Mouse (Mus musculus) heart, postnatal 0 days (tissue): ENCODE measurements around the gene Sh2d4b. TPM values are rescaled to one million over a fixed set of nuclear protein-coding genes. Genes with fewer than 3 reads are reported as not detected.

Source experiments
- ATAC-seq: fragments of 200-750 bp; cut with Nextera tagmentation; 2 replicates; pipeline ENCODE4 v1.8.0; 2017; ENCODE audit warnings: low read depth, moderate number of reproducible peaks, moderate library complexity; ENCODE audit not compliant: insufficient read depth
- DNase-seq: peaks from one replicate; pipeline ENCODE4 v3.0.0-alpha.2; 2016; ENCODE audit warnings: low spot score
- H3K27ac ChIP-seq: fragments of 300-500 bp; sonication (generic); 2 replicates; pipeline ENCODE4 v1.5.1; 2014; ENCODE audit warnings: low read depth, mild to moderate bottlenecking
- H3K27me3 ChIP-seq: fragments of 300-500 bp; sonication (generic); 2 replicates; pipeline ENCODE4 v1.6.1; 2014; ENCODE audit warnings: low read length, mixed read lengths; ENCODE audit not compliant: control insufficient read depth, insufficient read depth
- H3K36me3 ChIP-seq: fragments of 300-500 bp; sonication (generic); replicated peaks from 2 replicates; pipeline ENCODE4 v1.6.1; 2014; ENCODE audit warnings: low read length, mixed read lengths; ENCODE audit not compliant: control insufficient read depth, insufficient read depth
- H3K4me1 ChIP-seq: fragments of 300-500 bp; sonication (generic); 2 replicates; pipeline ENCODE4 v1.6.1; 2014; ENCODE audit warnings: antibody characterized with exemption; ENCODE audit not compliant: control insufficient read depth, insufficient read depth
- H3K4me2 ChIP-seq: fragments of 300-500 bp; sonication (generic); 2 replicates; pipeline ENCODE4 v1.6.1; 2014; ENCODE audit warnings: low read depth, mild to moderate bottlenecking, low read length, moderate library complexity
- H3K4me3 ChIP-seq: fragments of 300-500 bp; sonication (generic); 2 replicates; pipeline ENCODE4 v1.5.1; 2014; ENCODE audit warnings: low read depth, low read length
- H3K9ac ChIP-seq: fragments of 300-500 bp; sonication (generic); replicated peaks from 2 replicates; pipeline ENCODE4 v1.6.1; 2014; ENCODE audit warnings: low read depth, low read length, mixed read lengths
- H3K9me3 ChIP-seq: fragments of 300-500 bp; sonication (generic); replicated peaks from 2 replicates; pipeline ENCODE4 v1.6.1; 2016; ENCODE audit warnings: low read length; ENCODE audit not compliant: control insufficient read depth
- CTCF ChIP-seq: IDR thresholded peaks from 2 replicates; pipeline ENCODE4 v1.5.1; 2016; ENCODE audit warnings: antibody characterized with exemption, control low read depth, low read depth
- EP300 ChIP-seq: IDR thresholded peaks from 2 replicates; pipeline ENCODE4 v1.6.1; 2016; ENCODE audit warnings: antibody characterized with exemption, low read depth
- WGBS: fragments of 180-500 bp; shearing (Covaris S2); extraction: QIAGEN DNeasy Blood & Tissue Kit; methylation state at CpG from one replicate; pipeline ENCODE4 v1.1.7; 2014; 5-methylcytosine and 5-hydroxymethylcytosine counted together
- polyA plus RNA-seq: library from polyadenylated mRNA; unstranded; fragments of >200 nt; fragmentation: Nextera tagmentation; extraction: Ambion mirVana; gene quantifications from 2 replicates; pipeline ENCODE4 v1.2.1, GENCODE M21; 2015
- total RNA-seq: library from RNA; depleted of rRNA; stranded (reverse); fragments of >200 nt; gene quantifications from 2 replicates; pipeline ENCODE4 v1.2.3, GENCODE M21; 2014; ENCODE audit warnings: low replicate concordance

Sh2d4b gene
- total and polyA plus RNA-seq, 2 experiments from 2014 or later, result 0.20 to 0.46 TPM

GRCm38 (mm10) chr14:40924378-40925113 lies 31.5 kb upstream of the Sh2d4b start:
- peaks cover 23% of the 10 kb centered on the region for H3K4me1 ChIP-seq
- WGBS, result 48% methylated on average over 10 of the region's 10 CpGs
- no peak overlapping the region for H3K9ac ChIP-seq
- peak overlapping the region; percentile 3; the same call in 1 of the 2 replicates for H3K4me2 ChIP-seq
- no peak for DNase-seq
- H3K27ac ChIP-seq, result peak overlapping the region; percentile 58
- H3K27me3 ChIP-seq, result no peaks in the 10 kb centered on the region
- TF ChIP-seq EP300 (no peak), CTCF (no peak)
- H3K36me3 ChIP-seq, result no peaks in the 10 kb centered on the region
- no peaks in the 10 kb centered on the region for H3K9me3 ChIP-seq
- peak; percentile 47; the same call in 1 of the 2 replicates for ATAC-seq
- H3K4me3 ChIP-seq, result no peak overlapping the region

- 68% methylated on average over 1 of the region's 1 CpGs for WGBS
- no peak for DNase-seq
Observed at GRCm38 (mm10) chr14:40921241-40921640, 28.2 kb upstream of the Sh2d4b start.

DNA sequence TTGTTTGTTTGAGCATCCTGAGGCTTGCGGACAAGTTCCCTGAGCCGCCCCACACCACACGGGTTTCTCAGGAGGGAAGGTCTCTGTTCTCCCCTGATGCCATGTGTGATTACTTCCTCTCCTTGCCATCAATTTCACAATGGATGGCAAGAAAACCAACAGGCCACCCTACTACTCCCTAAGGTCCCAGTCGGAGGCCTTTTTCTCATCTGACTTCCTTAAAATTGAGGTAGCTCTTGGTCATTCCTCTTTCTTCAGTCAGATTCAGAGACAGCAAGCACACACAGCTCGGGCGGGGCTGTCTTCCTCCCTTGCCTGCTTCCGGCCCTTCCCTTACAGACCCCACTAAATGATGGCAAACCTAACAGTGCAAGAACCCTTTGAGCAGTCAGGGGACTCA lies 26.5 kb upstream of the Sh2d4b start:
- no peak overlapping the region for H3K27ac ChIP-seq
- DNase-seq (no peak), ATAC-seq (no peak)
- 82% methylated on average over 7 of the region's 7 CpGs for WGBS
- TF ChIP-seq CTCF (no peak), EP300 (no peak)
- no peak overlapping the region for H3K4me3 ChIP-seq
- peaks cover 17% of the 10 kb centered on the region for H3K4me1 ChIP-seq
- H3K9ac ChIP-seq, result no peak overlapping the region
- peaks cover 7% of the 10 kb centered on the region; the same call in 1 of the 2 replicates for H3K36me3 ChIP-seq
- no peaks in the 10 kb centered on the region for H3K9me3 ChIP-seq
- H3K27me3 ChIP-seq, result no peaks in the 10 kb centered on the region
- H3K4me2 ChIP-seq, result no peak overlapping the region

More at GRCm38 (mm10) chr14:40921241-40921640, 28.2 kb upstream of the Sh2d4b start:
- Histone ChIP-seq H3K4me3 (no peak overlapping the region), H3K27me3 (no peaks in the 10 kb centered on the region), H3K36me3 (peaks cover 7% of the 10 kb centered on the region; the same call in 1 of the 2 replicates), H3K9ac (no peak overlapping the region), H3K4me1 (peaks cover 8% of the 10 kb centered on the region), H3K9me3 (no peaks in the 10 kb centered on the region), H3K27ac (no peak overlapping the region), H3K4me2 (no peak overlapping the region)
- no peak for TF ChIP-seq CTCF
- ATAC-seq, result no peak

GRCm38 (mm10) chr14:40918477-40918876 lies 25.4 kb upstream of the Sh2d4b start:
- Histone ChIP-seq H3K36me3 (peaks cover 14% of the 10 kb centered on the region; the same call in 1 of the 2 replicates), H3K4me2 (no peak overlapping the region), H3K27ac (no peak overlapping the region), H3K4me1 (peaks cover 15% of the 10 kb centered on the region; the same call in 1 of the 2 replicates), H3K9me3 (no peaks in the 10 kb centered on the region), H3K9ac (no peak overlapping the region), H3K27me3 (no peaks in the 10 kb centered on the region), H3K4me3 (no peak overlapping the region)
- DNase-seq, result no peak
- ATAC-seq, result no peak
- TF ChIP-seq CTCF (no peak), EP300 (no peak)
- 58% methylated on average over 5 of the region's 7 CpGs for WGBS

- Histone ChIP-seq H3K36me3 (peaks cover 20% of the 10 kb centered on the region), H3K4me2 (no peak overlapping the region), H3K9me3 (no peaks in the 10 kb centered on the region), H3K9ac (no peak overlapping the region), H3K27ac (no peak overlapping the region), H3K4me3 (no peak overlapping the region), H3K27me3 (no peaks in the 10 kb centered on the region), H3K4me1 (peaks cover 15% of the 10 kb centered on the region; the same call in 1 of the 2 replicates)
- TF ChIP-seq CTCF, result peak; percentile 98
- no peak for TF ChIP-seq EP300
- 0% methylated on average over 1 of the region's 1 CpGs for WGBS
- DNase-seq (peak; percentile 56), ATAC-seq (peak; percentile 52; the same call in 1 of the 2 replicates)
Observed at GRCm38 (mm10) chr14:40917632-40918031, 24.6 kb upstream of the Sh2d4b start.
